Mouse (Mus musculus): ENCODE results near the gene Mapt.

Mapt gene

GRCm38 (mm10) chr11:104278222-104278621, 47.0 kb downstream of the Mapt start:
- DNase-seq (ENCODE audit: low spot score), result peak; percentile 59

DNA sequence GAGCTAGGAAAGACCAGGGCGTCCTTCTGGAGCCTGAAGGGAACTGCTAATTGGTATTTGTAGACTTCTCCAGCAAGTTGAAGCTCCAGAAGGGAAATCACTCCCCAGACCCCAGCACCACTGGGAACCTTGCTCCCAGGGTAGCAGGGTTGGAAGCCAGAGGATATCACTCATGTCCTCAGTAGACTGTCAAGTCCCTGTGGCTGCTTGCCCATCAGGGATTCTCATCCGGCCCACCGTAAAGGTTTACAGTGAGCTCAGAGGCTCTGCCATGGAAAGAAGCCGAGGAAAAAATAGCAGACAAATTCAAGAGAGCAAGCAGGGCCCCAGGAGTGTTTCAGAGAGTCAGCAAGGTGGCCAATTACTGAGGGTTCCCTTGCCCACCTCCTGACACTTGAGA, 47.9 kb downstream of the Mapt start:
- no peak for DNase-seq (ENCODE audit: low spot score)

- DNase-seq (ENCODE audit: low spot score), result no peak
Measured at GRCm38 (mm10) chr11:104279538-104279937, 48.3 kb downstream of the Mapt start.

GRCm38 (mm10) chr11:104281501-104281900, 50.3 kb downstream of the Mapt start:
- no peak for DNase-seq (ENCODE audit: low spot score)

DNA sequence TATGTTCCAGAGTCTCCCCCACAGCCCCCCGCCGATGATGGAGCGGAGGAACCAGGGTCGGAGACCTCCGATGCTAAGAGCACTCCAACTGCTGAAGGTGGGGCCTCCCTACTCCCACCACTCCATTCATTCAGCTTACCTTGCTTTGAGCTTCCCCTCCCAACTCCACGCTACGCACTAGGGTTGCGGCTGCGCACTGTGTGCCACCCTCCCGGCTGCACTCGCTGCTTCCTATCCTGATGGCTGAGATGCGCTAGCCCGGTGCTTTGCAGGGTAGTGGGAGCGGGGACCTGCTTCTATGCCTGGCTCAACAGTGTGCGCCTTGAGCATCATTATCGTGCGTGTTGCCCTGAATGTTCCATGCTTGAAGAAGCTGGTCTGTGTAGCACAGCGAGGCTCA, 55.9 kb downstream of the Mapt start:
- no peak for DNase-seq (ENCODE audit: low spot score)

GRCm38 (mm10) chr11:104288835-104289198, 57.6 kb downstream of the Mapt start:
- DNase-seq (ENCODE audit: low spot score), result no peak

- peak; percentile 56 for DNase-seq (ENCODE audit: low spot score)
Measured at GRCm38 (mm10) chr11:104289199-104290031, 58.2 kb downstream of the Mapt start.

GRCm38 (mm10) chr11:104292443-104293220, 61.4 kb downstream of the Mapt start:
- no peak for DNase-seq (ENCODE audit: low spot score)

- no peak for DNase-seq (ENCODE audit: low spot score)
Measured at GRCm38 (mm10) chr11:104293241-104293640, 62.1 kb downstream of the Mapt start.

- no peak for DNase-seq (ENCODE audit: low spot score)
Measured at GRCm38 (mm10) chr11:104295145-104295544, 64.0 kb downstream of the Mapt start.

- no peak for DNase-seq (ENCODE audit: low spot score)
Measured at GRCm38 (mm10) chr11:104295656-104296055, 64.5 kb downstream of the Mapt start.

DNA sequence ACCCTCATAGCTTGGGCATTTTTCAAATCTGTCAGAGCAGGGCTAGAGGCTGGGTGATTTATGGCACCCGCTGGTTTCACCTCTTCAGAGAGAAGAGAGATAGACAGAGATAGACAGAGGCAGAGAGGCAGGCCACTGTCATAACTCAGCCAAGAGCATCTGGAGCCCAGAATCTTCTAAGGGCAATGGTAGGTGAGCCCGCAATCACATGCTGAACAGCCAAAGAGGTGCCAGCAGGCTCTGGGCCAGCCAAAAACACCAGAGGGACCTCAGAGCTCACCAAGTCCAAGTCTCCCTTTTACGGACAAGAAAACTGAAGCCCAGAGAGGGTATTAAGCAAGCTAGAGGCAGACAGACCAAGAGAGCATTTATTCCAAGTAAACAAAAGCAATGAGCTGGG, 66.5 kb downstream of the Mapt start:
- DNase-seq (ENCODE audit: low spot score), result no peak

DNA sequence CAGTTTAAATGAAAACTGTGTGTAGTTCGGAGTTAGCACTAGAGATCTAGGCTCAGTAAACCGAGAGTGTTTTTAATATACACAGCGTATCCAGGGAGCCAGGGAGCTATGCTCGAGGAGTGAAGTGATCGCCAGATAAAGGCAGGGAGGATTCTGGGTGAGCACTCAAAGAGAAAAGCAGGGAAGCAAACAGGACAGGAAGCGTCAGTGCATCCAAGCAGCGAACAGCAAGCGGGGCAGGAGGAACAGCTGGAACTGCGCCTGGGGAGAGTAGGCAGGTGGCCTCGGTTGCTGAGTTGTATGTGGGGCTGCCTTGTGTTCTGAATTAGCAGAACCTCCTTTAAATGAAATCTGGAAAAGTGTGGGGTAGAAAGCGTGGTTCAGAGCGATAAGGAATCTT, 71.4 kb downstream of the Mapt start:
- DNase-seq (ENCODE audit: low spot score), result no peak

- no peak for DNase-seq (ENCODE audit: low spot score)
Measured at GRCm38 (mm10) chr11:104303088-104303960, 72.1 kb downstream of the Mapt start.

- DNase-seq (ENCODE audit: low spot score), result no peak
Measured at GRCm38 (mm10) chr11:104305711-104306110, 74.5 kb downstream of the Mapt start.

DNA sequence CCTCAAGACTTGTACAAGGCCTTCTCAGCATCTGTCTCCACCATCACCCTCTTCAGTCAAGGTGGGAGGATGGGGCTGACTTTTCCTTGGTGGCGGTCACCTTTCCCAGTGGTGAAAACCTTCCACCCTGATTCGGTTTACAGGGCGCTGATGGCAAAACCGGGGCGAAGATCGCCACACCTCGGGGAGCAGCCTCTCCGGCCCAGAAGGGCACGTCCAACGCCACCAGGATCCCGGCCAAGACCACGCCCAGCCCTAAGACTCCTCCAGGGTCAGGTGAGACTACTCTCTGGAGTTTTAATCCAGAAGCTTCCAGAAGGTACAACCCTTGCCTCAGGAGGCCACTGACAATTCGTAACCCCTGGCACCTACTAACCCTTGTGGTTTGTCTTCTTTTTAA, 75.3 kb downstream of the Mapt start:
- no peak for DNase-seq (ENCODE audit: low spot score)

DNA sequence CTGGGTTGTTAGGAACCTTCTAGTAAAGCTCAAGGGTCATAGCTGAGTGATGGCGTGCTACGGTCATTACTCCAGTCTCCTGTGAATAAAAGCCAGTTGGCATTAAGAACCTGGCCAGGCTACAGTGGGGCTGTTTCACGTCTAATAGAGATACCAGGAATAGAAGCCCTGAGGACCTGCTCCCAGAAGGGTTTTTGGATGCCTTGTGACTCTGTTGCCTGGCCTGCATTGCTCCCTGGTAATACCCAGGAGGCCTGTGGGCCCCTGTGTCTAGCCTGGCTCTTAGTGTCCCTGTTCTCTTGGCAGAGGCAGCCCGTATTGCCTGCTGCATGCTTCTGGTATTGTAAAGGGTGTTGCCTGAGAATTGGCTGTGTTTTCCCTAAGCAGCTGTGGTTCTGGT, 75.9 kb downstream of the Mapt start:
- DNase-seq (ENCODE audit: low spot score), result no peak

- no peak for DNase-seq (ENCODE audit: low spot score)
Measured at GRCm38 (mm10) chr11:104309377-104310225, 78.4 kb downstream of the Mapt start.

DNA sequence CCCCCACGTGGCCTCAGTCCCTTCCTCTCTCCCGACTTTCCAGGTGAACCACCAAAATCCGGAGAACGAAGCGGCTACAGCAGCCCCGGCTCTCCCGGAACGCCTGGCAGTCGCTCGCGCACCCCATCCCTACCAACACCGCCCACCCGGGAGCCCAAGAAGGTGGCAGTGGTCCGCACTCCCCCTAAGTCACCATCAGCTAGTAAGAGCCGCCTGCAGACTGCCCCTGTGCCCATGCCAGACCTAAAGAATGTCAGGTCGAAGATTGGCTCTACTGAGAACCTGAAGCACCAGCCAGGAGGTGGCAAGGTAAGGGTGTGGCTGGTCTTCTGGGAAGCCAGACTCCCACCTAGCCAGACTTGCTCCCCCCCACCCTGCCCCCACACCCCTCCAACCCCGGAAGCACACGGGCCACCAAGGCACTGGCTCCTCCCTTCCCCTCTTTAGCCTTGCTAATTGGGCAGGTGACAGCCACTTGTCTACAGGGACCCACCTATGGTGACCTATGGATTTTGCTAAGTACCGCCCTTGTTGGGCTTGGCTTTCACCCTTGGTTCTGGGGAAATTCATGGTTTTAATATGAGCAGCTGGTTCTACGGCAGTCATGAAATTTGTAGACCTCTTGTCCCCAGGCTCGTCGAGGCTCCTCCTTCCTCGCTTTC, 79.2 kb downstream of the Mapt start:
- peak; percentile 31 for DNase-seq (ENCODE audit: low spot score)

GRCm38 (mm10) chr11:104311643-104312042, 80.5 kb downstream of the Mapt start:
- DNase-seq (ENCODE audit: low spot score), result no peak

GRCm38 (mm10) chr11:104315703-104316102, 84.5 kb downstream of the Mapt start:
- DNase-seq (ENCODE audit: low spot score), result peak; percentile 81

Measured in lung, postnatal 25 days (tissue).